Mouse (Mus musculus) embryonic stem cell, embryonic (primary cell): ENCODE measurements around the gene Dgki.

Experiments
- CTCF ChIA-PET, 4 experiments: fragments of 300-600 bp in 2 of 4; fragments of 350-600 bp in 2 of 4; sonication (Branson Sonifier 250); formaldehyde crosslinking; loops; one replicate each; lab custom pipeline; 2022; ENCODE audit warnings: inconsistent platforms in 2 of 4; lab: Charles Lee
- POLR2A ChIA-PET, 4 experiments: fragments of 300-600 bp in 2 of 4; fragments of 350-600 bp in 2 of 4; sonication (Branson Sonifier 250); formaldehyde crosslinking; loops; one replicate each; lab custom pipeline; 2022; ENCODE audit warnings: antibody characterized with exemption in 4 of 4, inconsistent platforms in 1 of 4; lab: Charles Lee

The Dgki gene

GRCm38 (mm10) chr6:37299562-37300390 is at the start of gene Dgki:
Gene Dgki (minus strand): TSS chr6:37300184.
- POLR2A ChIA-PET: interaction anchor here in 3 of 4 experiments (0.5 to 1.4 kb wide), 5 partner anchors 29 to 1946 kb away, joined by 3 to 5 read pairs (median 3); no protein-coding TSS in a partner anchor
- CTCF ChIA-PET: interaction anchor here in 1 of 4 experiments (1.3 kb wide), 1 partner anchor 13 kb away, joined by 3 read pairs; no protein-coding TSS in a partner anchor

- POLR2A ChIA-PET: interaction anchor here in 1 of 4 experiments (1.1 kb wide), 1 partner anchor 9 kb away, joined by 3 read pairs; no protein-coding TSS in a partner anchor
- CTCF ChIA-PET: no interaction called here
Observed at GRCm38 (mm10) chr6:37347606-37348005, 47.6 kb upstream of the Dgki start.

GRCm38 (mm10) chr6:37338055-37338454 is 38.1 kb upstream of the Dgki start:
- POLR2A ChIA-PET: no interaction called here

GRCm38 (mm10) chr6:37336831-37337260 is 36.9 kb upstream of the Dgki start:
- CTCF ChIA-PET: interaction anchor here in 1 of 4 experiments (0.9 kb wide), 1 partner anchor 37 kb away, joined by 3 read pairs; no protein-coding TSS in a partner anchor
- POLR2A ChIA-PET: interaction anchor here in 2 of 4 experiments (0.9 to 1.6 kb wide), 5 partner anchors 9 to 105 kb away, joined by 3 to 11 read pairs (median 4); partner anchors contain the start of gene Creb3l2 (in 2 of the 2)

More at GRCm38 (mm10) chr6:37338055-37338454, 38.1 kb upstream of the Dgki start:
- CTCF ChIA-PET: no interaction called here

GRCm38 (mm10) chr6:37336381-37336780 is 36.4 kb upstream of the Dgki start:
- POLR2A ChIA-PET: interaction anchor here in 2 of 4 experiments (0.9 to 1.6 kb wide), 6 partner anchors 9 to 106 kb away, joined by 3 to 11 read pairs (median 4); partner anchors contain the start of gene Creb3l2 (in 2 of the 2)
- CTCF ChIA-PET: interaction anchor here in 1 of 4 experiments (0.9 kb wide), 1 partner anchor 37 kb away, joined by 3 read pairs; no protein-coding TSS in a partner anchor

- POLR2A ChIA-PET: interaction anchor here in 1 of 4 experiments (0.6 to 1.0 kb wide), 3 partner anchors 11 to 75 kb away, joined by 3 read pairs; no protein-coding TSS in a partner anchor
- CTCF ChIA-PET: no interaction called here
Observed at GRCm38 (mm10) chr6:37332846-37333245, 32.9 kb upstream of the Dgki start.

- POLR2A ChIA-PET: interaction anchor here in 3 of 4 experiments (0.6 to 1.0 kb wide), 3 partner anchors 72 to 943 kb away, joined by 3 to 6 read pairs (median 5); no protein-coding TSS in a partner anchor
- CTCF ChIA-PET: interaction anchor here in 2 of 4 experiments (0.5 to 0.6 kb wide), 3 partner anchors 132 to 246 kb away, joined by 3 to 4 read pairs (median 3); no protein-coding TSS in a partner anchor
Observed at GRCm38 (mm10) chr6:37329901-37330864, 30.2 kb upstream of the Dgki start.

GRCm38 (mm10) chr6:37329376-37329775 is 29.4 kb upstream of the Dgki start:
- POLR2A ChIA-PET: interaction anchor here in 2 of 4 experiments (0.6 to 0.7 kb wide), 3 partner anchors 30 to 942 kb away, joined by 3 to 6 read pairs (median 5); no protein-coding TSS in a partner anchor
- CTCF ChIA-PET: interaction anchor here in 2 of 4 experiments (0.6 kb wide), 2 partner anchors 240 to 246 kb away, joined by 3 to 4 read pairs; no protein-coding TSS in a partner anchor

GRCm38 (mm10) chr6:37328671-37329070 is 28.7 kb upstream of the Dgki start:
- ChIA-PET CTCF (no interaction called here), POLR2A (interaction anchor here in 2 of 4 experiments (1.0 to 2.4 kb wide), 3 partner anchors 7 to 114 kb away, joined by 3 to 11 read pairs (median 3); partner anchors contain the start of gene Creb3l2 (in 1 of the 2))

GRCm38 (mm10) chr6:37327519-37327918 is 27.5 kb upstream of the Dgki start:
- POLR2A ChIA-PET: interaction anchor here in 2 of 4 experiments (1.0 to 2.4 kb wide), 4 partner anchors 8 to 45 kb away, joined by 3 to 11 read pairs (median 3); no protein-coding TSS in a partner anchor
- CTCF ChIA-PET: interaction anchor here in 1 of 4 experiments (0.6 kb wide), 1 partner anchor 232 kb away, joined by 3 read pairs; no protein-coding TSS in a partner anchor

GRCm38 (mm10) chr6:37326603-37326955 is 26.6 kb upstream of the Dgki start:
- POLR2A ChIA-PET: interaction anchor here in 3 of 4 experiments (0.6 to 2.4 kb wide), 3 partner anchors 9 to 242 kb away, joined by 3 to 11 read pairs (median 3); no protein-coding TSS in a partner anchor
- CTCF ChIA-PET: no interaction called here

GRCm38 (mm10) chr6:37325906-37326602 is 26.1 kb upstream of the Dgki start:
- POLR2A ChIA-PET: interaction anchor here in 2 of 4 experiments (0.6 to 2.4 kb wide), 3 partner anchors 10 to 751 kb away, joined by 3 to 11 read pairs (median 4); no protein-coding TSS in a partner anchor
- CTCF ChIA-PET: no interaction called here

GRCm38 (mm10) chr6:37325076-37325475 is 25.1 kb upstream of the Dgki start:
- CTCF ChIA-PET: no interaction called here
- POLR2A ChIA-PET: no interaction called here

GRCm38 (mm10) chr6:37322641-37323040 is 22.7 kb upstream of the Dgki start:
- POLR2A ChIA-PET: interaction anchor here in 1 of 4 experiments (1.8 kb wide), 1 partner anchor 11 kb away, joined by 4 read pairs; no protein-coding TSS in a partner anchor
- CTCF ChIA-PET: no interaction called here

- ChIA-PET CTCF (no interaction called here), POLR2A (interaction anchor here in 1 of 4 experiments (1.8 kb wide), 1 partner anchor 11 kb away, joined by 4 read pairs; no protein-coding TSS in a partner anchor)
Observed at GRCm38 (mm10) chr6:37322088-37322487, 22.1 kb upstream of the Dgki start.

- ChIA-PET CTCF (no interaction called here), POLR2A (no interaction called here)
Observed at GRCm38 (mm10) chr6:37317904-37318303, 17.9 kb upstream of the Dgki start.

GRCm38 (mm10) chr6:37315440-37315839 is 15.5 kb upstream of the Dgki start:
- CTCF ChIA-PET: interaction anchor here in 1 of 4 experiments (0.6 kb wide), 1 partner anchor 453 kb away, joined by 3 read pairs; no protein-coding TSS in a partner anchor
- POLR2A ChIA-PET: interaction anchor here in 1 of 4 experiments (0.6 kb wide), 1 partner anchor 13 kb away, joined by 3 read pairs; no protein-coding TSS in a partner anchor
